Mouse (Mus musculus): ENCODE data around the gene Faf1. TPM values are rescaled to one million over a fixed set of nuclear protein-coding genes. Genes with fewer than 3 reads are reported as not detected.

Gene Faf1
- polyA plus RNA-seq, 2 experiments: 7.3 to 16.6 TPM

DNA sequence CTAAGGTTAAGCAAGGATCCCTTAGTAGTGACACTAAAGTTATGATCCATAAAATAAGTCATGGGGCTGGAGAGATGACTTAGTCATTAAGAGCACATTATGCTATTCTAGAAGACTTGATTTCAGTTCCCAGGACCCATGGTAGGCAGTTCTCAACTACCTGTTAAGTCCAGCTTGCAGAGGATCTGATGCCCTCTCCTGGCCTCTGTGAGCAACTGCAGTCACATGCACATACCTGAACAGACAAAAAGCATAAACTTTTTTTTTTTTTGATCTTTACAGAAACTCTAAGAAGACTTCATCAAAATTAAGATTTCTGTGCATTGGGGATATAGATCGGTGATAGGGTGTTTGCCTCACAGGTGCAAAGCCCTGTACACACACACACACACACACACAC, 254.1 kb downstream of the Faf1 start:
- H3K27ac ChIP-seq: no peak overlapping the region
- H3K4me1 ChIP-seq (replicated peaks; ENCODE audit: control insufficient read depth in 2 of 2, insufficient read depth in 2 of 2, low read length in 1 of 2): no peaks in the 10 kb centered on the region
- peak; percentile 4 to 20 (median 4) for DNase-seq (ENCODE audit: low read depth in 3 of 3, low spot score in 3 of 3)
- no peak for TF ChIP-seq EP300 (IDR thresholded peaks at IDR 0.05; ENCODE audit: low read depth)
- TF ChIP-seq CTCF (IDR thresholded peaks at IDR 0.05; ENCODE audit: low read depth): peak; percentile 53
- H3K4me2 ChIP-seq (ENCODE audit: low read depth): no peak overlapping the region
- no peak for ATAC-seq (ENCODE audit: insufficient read depth)
- no peaks in the 10 kb centered on the region for H3K27me3 ChIP-seq (ENCODE audit: control insufficient read depth, insufficient read depth, low read length)
- WGBS (ENCODE audit: insufficient replicate concordance): 86% methylated on average over 1 of the region's 1 CpGs
- no peaks in the 10 kb centered on the region for H3K36me3 ChIP-seq (replicated peaks; ENCODE audit: control insufficient read depth, insufficient read depth, low read depth)
- no peaks in the 10 kb centered on the region for H3K9me3 ChIP-seq (ENCODE audit: control insufficient read depth, low read length)
- no peak overlapping the region for H3K9ac ChIP-seq (replicated peaks)
- H3K4me3 ChIP-seq (ENCODE audit: insufficient read depth in 1 of 2, low read depth in 2 of 2, low read length in 2 of 2): no peak overlapping the region

DNA sequence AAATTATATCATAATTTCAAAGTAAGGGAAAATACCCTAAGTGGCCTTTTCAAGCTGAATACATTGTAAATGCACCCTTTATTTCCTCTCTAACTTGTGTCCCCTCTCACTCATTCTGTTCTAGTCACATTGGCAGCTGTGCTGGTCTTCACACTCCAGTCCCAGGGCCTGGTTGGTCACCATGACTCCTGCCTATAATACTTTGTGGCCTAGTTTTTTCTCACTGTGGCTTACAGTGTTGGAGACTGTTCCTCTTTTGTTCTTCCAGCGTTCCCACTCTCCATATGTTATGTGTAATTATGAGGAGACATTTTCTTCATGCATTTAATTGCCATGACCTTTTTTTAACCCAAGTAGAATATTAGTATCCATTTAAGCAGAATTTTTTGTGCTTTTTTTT, 254.5 kb downstream of the Faf1 start:
- Histone ChIP-seq H3K9me3 (ENCODE audit: control insufficient read depth, low read length) (no peaks in the 10 kb centered on the region), H3K27me3 (ENCODE audit: control insufficient read depth, insufficient read depth, low read length) (no peaks in the 10 kb centered on the region), H3K9ac (replicated peaks) (no peak overlapping the region), H3K4me1 (replicated peaks; ENCODE audit: control insufficient read depth in 2 of 2, insufficient read depth in 2 of 2, low read length in 1 of 2) (no peaks in the 10 kb centered on the region), H3K4me3 (ENCODE audit: insufficient read depth in 1 of 2, low read depth in 2 of 2, low read length in 2 of 2) (no peak overlapping the region), H3K27ac (no peak overlapping the region), H3K4me2 (ENCODE audit: low read depth) (no peak overlapping the region), H3K36me3 (replicated peaks; ENCODE audit: control insufficient read depth, insufficient read depth, low read depth) (no peaks in the 10 kb centered on the region)
- no peak for TF ChIP-seq CTCF (IDR thresholded peaks at IDR 0.05; ENCODE audit: low read depth)
- TF ChIP-seq EP300 (IDR thresholded peaks at IDR 0.05; ENCODE audit: low read depth): no peak
- WGBS (ENCODE audit: insufficient replicate concordance): 75% methylated on average over 1 of the region's 1 CpGs
- ATAC-seq (ENCODE audit: insufficient read depth) (no peak), DNase-seq (ENCODE audit: low read depth in 3 of 3, low spot score in 3 of 3) (no peak)

GRCm38 (mm10) chr4:109936557-109936956, 260.2 kb downstream of the Faf1 start:
- no peak overlapping the region for H3K4me2 ChIP-seq (ENCODE audit: low read depth)
- no peaks in the 10 kb centered on the region for H3K36me3 ChIP-seq (replicated peaks; ENCODE audit: control insufficient read depth, insufficient read depth, low read depth)
- no peak overlapping the region for H3K27ac ChIP-seq
- H3K27me3 ChIP-seq (ENCODE audit: control insufficient read depth, insufficient read depth, low read length): no peaks in the 10 kb centered on the region
- H3K9ac ChIP-seq (replicated peaks): no peak overlapping the region
- no peaks in the 10 kb centered on the region for H3K9me3 ChIP-seq (ENCODE audit: control insufficient read depth, low read length)
- ATAC-seq (ENCODE audit: insufficient read depth) (no peak), DNase-seq (ENCODE audit: low read depth in 3 of 3, low spot score in 3 of 3) (no peak)
- H3K4me1 ChIP-seq (replicated peaks; ENCODE audit: control insufficient read depth in 2 of 2, insufficient read depth in 2 of 2, low read length in 1 of 2): no peaks in the 10 kb centered on the region
- H3K4me3 ChIP-seq (ENCODE audit: insufficient read depth in 1 of 2, low read depth in 2 of 2, low read length in 2 of 2): no peak overlapping the region
- TF ChIP-seq EP300 (IDR thresholded peaks at IDR 0.05; ENCODE audit: low read depth) (no peak), CTCF (IDR thresholded peaks at IDR 0.05; ENCODE audit: low read depth) (no peak)
- WGBS (ENCODE audit: insufficient replicate concordance): 70% methylated on average over 3 of the region's 3 CpGs

DNA sequence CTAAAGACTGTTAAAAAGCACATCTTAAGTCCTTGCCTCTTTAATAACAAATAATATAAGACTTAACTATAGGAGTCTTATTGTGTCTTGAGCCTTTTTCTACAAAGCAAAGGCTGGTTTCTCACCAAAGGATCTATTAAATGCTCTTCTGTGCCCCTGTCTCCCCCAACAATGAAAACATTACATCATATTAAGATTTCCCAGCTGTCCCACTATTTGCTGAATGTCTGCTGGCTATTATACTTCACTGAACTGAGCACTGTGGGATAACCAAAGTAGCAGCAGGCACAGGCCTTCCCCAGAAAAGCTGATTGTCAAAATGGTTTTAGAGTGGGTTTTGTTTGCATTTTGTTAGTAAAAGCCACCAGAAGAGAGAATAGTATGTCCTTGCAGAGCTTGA, 262.9 kb downstream of the Faf1 start:
- Histone ChIP-seq H3K4me3 (ENCODE audit: insufficient read depth in 1 of 2, low read depth in 2 of 2, low read length in 2 of 2) (no peak overlapping the region), H3K4me2 (ENCODE audit: low read depth) (no peak overlapping the region), H3K9me3 (ENCODE audit: control insufficient read depth, low read length) (no peaks in the 10 kb centered on the region), H3K4me1 (replicated peaks; ENCODE audit: control insufficient read depth in 2 of 2, insufficient read depth in 2 of 2, low read length in 1 of 2) (no peaks in the 10 kb centered on the region), H3K27me3 (ENCODE audit: control insufficient read depth, insufficient read depth, low read length) (no peaks in the 10 kb centered on the region), H3K27ac (no peak overlapping the region), H3K36me3 (replicated peaks; ENCODE audit: control insufficient read depth, insufficient read depth, low read depth) (no peaks in the 10 kb centered on the region), H3K9ac (replicated peaks) (no peak overlapping the region)
- no peak for TF ChIP-seq CTCF (IDR thresholded peaks at IDR 0.05; ENCODE audit: low read depth)
- TF ChIP-seq EP300 (IDR thresholded peaks at IDR 0.05; ENCODE audit: low read depth): no peak
- no peak for DNase-seq (ENCODE audit: low read depth in 3 of 3, low spot score in 3 of 3)
- no peak for ATAC-seq (ENCODE audit: insufficient read depth)

DNA sequence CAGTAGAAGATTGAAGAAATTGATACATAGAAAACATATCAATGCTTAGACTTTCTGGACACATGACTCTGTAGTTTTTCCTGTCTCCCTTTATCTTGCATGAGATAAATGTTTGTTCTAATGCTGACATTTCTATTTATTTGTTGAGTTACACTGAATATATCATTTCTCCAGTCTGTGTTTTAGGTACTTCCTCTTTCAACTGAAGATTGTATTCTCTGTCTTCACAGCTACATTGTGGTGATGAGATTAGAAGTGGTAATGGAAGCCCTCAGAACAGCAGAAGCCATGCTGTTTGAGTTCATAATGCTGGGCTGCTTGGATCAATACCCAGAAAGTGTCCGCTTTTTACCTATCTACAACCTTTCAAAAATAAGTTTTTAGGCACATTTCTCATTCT, 269.2 kb downstream of the Faf1 start:
- Histone ChIP-seq H3K9me3 (ENCODE audit: control insufficient read depth, low read length) (no peaks in the 10 kb centered on the region), H3K4me1 (replicated peaks; ENCODE audit: control insufficient read depth in 2 of 2, insufficient read depth in 2 of 2, low read length in 1 of 2) (peaks cover 0 to 3% of the 10 kb centered on the region in 2 experiments; a peak in 1 of 4 replicates), H3K36me3 (replicated peaks; ENCODE audit: control insufficient read depth, insufficient read depth, low read depth) (no peaks in the 10 kb centered on the region; the same call in 1 of the 2 replicates), H3K9ac (replicated peaks) (no peak overlapping the region), H3K27ac (no peak overlapping the region), H3K4me2 (ENCODE audit: low read depth) (no peak overlapping the region), H3K27me3 (ENCODE audit: control insufficient read depth, insufficient read depth, low read length) (no peaks in the 10 kb centered on the region), H3K4me3 (ENCODE audit: insufficient read depth in 1 of 2, low read depth in 2 of 2, low read length in 2 of 2) (no peak overlapping the region)
- TF ChIP-seq EP300 (IDR thresholded peaks at IDR 0.05; ENCODE audit: low read depth): no peak
- TF ChIP-seq CTCF (IDR thresholded peaks at IDR 0.05; ENCODE audit: low read depth): no peak
- DNase-seq (ENCODE audit: low read depth in 3 of 3, low spot score in 3 of 3): no peak
- no peak for ATAC-seq (ENCODE audit: insufficient read depth)
- WGBS (ENCODE audit: insufficient replicate concordance): 83% methylated on average over 1 of the region's 1 CpGs

All from liver, embryonic 14.5 days (tissue).